Mouse (Mus musculus) E14TG2a.4 (cell line): ENCODE results near the gene Raph1.

ENCODE experiments used
- CTCF ChIP-seq: conservative IDR thresholded peaks from 2 replicates; pipeline ENCODE4 v1.5.1; 2014; ENCODE audit warnings: low read length
- NANOG ChIP-seq: IDR thresholded peaks from 2 replicates; pipeline ENCODE4 v1.6.1; 2014; ENCODE audit warnings: borderline replicate concordance, low read length, mixed read lengths
- POU5F1 ChIP-seq: IDR thresholded peaks from 2 replicates; pipeline ENCODE4 v1.6.1; 2014; ENCODE audit warnings: low read length, borderline replicate concordance

GRCm38 (mm10) chr1:60432497-60432896 is 134.4 kb downstream of the Raph1 start:
- TF ChIP-seq CTCF (no peak), NANOG (peak; percentile 97), POU5F1 (no peak)
